Mouse (Mus musculus) limb, embryonic 12.5 days (tissue): ENCODE results near the gene R3hdml. TPM values are rescaled to one million over a fixed set of nuclear protein-coding genes. Genes with fewer than 3 reads are reported as not detected.

Experiments
- ATAC-seq: fragments of 200-750 bp; cut with Nextera tagmentation; 2 replicates; pipeline ENCODE4 v1.8.0; 2017; ENCODE audit warnings: low read depth, moderate TSS enrichment; ENCODE audit not compliant: insufficient number of reproducible peaks, insufficient read depth, low FRiP score, low TSS enrichment
- H3K27ac ChIP-seq: fragments of 300-500 bp; sonication (generic); 2 replicates; pipeline ENCODE4 v1.5.1; 2016; ENCODE audit warnings: mild to moderate bottlenecking, moderate library complexity
- H3K27me3 ChIP-seq: fragments of 300-500 bp; sonication (generic); 2 replicates; pipeline ENCODE4 v1.6.1; 2016; ENCODE audit warnings: mild to moderate bottlenecking, moderate library complexity
- H3K36me3 ChIP-seq: fragments of 300-500 bp; sonication (generic); 2 replicates; pipeline ENCODE4 v1.6.1; 2016; ENCODE audit warnings: mild to moderate bottlenecking, moderate library complexity
- H3K4me1 ChIP-seq: fragments of 300-500 bp; sonication (generic); replicated peaks from 2 replicates; pipeline ENCODE4 v1.6.1; 2016
- H3K4me2 ChIP-seq: fragments of 300-500 bp; sonication (generic); 2 replicates; pipeline ENCODE4 v1.6.1; 2016; ENCODE audit warnings: mild to moderate bottlenecking, moderate library complexity
- H3K4me3 ChIP-seq: fragments of 300-500 bp; sonication (generic); replicated peaks from 2 replicates; pipeline ENCODE4 v1.5.1; 2016; ENCODE audit warnings: mild to moderate bottlenecking
- H3K9ac ChIP-seq: fragments of 300-500 bp; sonication (generic); replicated peaks from 2 replicates; pipeline ENCODE4 v1.6.1; 2016; ENCODE audit warnings: mild to moderate bottlenecking, moderate library complexity
- H3K9me3 ChIP-seq: fragments of 300-500 bp; sonication (generic); 2 replicates; pipeline ENCODE4 v1.6.1; 2016; ENCODE audit warnings: mild to moderate bottlenecking, moderate library complexity
- WGBS: fragments of 180-500 bp; shearing (Covaris S2); methylation state at CpG from one replicate; pipeline ENCODE4 v1.1.7; 2016; 5-methylcytosine and 5-hydroxymethylcytosine counted together
- polyA plus RNA-seq: library from polyadenylated mRNA; unstranded; fragments of >200 nt; fragmentation: Nextera tagmentation; extraction: Ambion mirVana; gene quantifications from 2 replicates; pipeline ENCODE4 v1.2.1, GENCODE M21; 2016

The R3hdml gene
- polyA plus RNA-seq, 1 experiment from 2014 or later: not detected

GRCm38 (mm10) chr2:163472466-163472851 lies 19.7 kb upstream of the R3hdml start, which contains the start of gene Fitm2:
Gene Fitm2, minus strand, starts transcription at chr2:163472629.
- peak; percentile 92 for ATAC-seq
- no peaks in the 10 kb centered on the region for H3K9me3 ChIP-seq
- WGBS: under 1% methylated on average over 30 of the region's 30 CpGs
- peak within 1 kb of the TSS; percentile 79 for H3K9ac ChIP-seq
- H3K4me3 ChIP-seq: peak within 1 kb of the TSS; percentile 79
- no peaks in the 10 kb centered on the region for H3K27me3 ChIP-seq
- H3K4me1 ChIP-seq: peaks cover 10% of the 10 kb centered on the region
- no peak within 1 kb of the TSS for H3K27ac ChIP-seq
- peak within 1 kb of the TSS; percentile 81 for H3K4me2 ChIP-seq
- peaks cover 24% of the 10 kb centered on the region for H3K36me3 ChIP-seq

GRCm38 (mm10) chr2:163480191-163480825 lies 11.8 kb upstream of the R3hdml start:
- peaks cover 9% of the 10 kb centered on the region; the same call in 1 of the 2 replicates for H3K4me1 ChIP-seq
- WGBS: 50% methylated on average over 18 of the region's 18 CpGs

GRCm38 (mm10) chr2:163481539-163482029 lies 10.5 kb upstream of the R3hdml start:
- 2% methylated on average over 21 of the region's 21 CpGs for WGBS
- Histone ChIP-seq H3K27ac (no peak overlapping the region), H3K4me3 (peak overlapping the region; percentile 30), H3K9ac (peak overlapping the region; percentile 31; the same call in 1 of the 2 replicates), H3K4me1 (peaks cover 9% of the 10 kb centered on the region; the same call in 1 of the 2 replicates), H3K36me3 (no peaks in the 10 kb centered on the region), H3K4me2 (peak overlapping the region; percentile 60), H3K27me3 (peaks cover 29% of the 10 kb centered on the region), H3K9me3 (no peaks in the 10 kb centered on the region)
- ATAC-seq: 0 out of 2 replicates have a peak, but pooled peaks have one; percentile 52

More at GRCm38 (mm10) chr2:163480191-163480825, 11.8 kb upstream of the R3hdml start:
- H3K27me3 ChIP-seq: peaks cover 29% of the 10 kb centered on the region
- ATAC-seq: no peak
- H3K36me3 ChIP-seq: no peaks in the 10 kb centered on the region
- no peak overlapping the region for H3K27ac ChIP-seq
- no peaks in the 10 kb centered on the region for H3K9me3 ChIP-seq
- H3K4me2 ChIP-seq: no peak overlapping the region
- H3K9ac ChIP-seq: no peak overlapping the region
- no peak overlapping the region for H3K4me3 ChIP-seq

GRCm38 (mm10) chr2:163487360-163487759 lies 4.8 kb upstream of the R3hdml start:
- no peaks in the 10 kb centered on the region for H3K4me1 ChIP-seq
- no peak overlapping the region for H3K27ac ChIP-seq
- H3K36me3 ChIP-seq: no peaks in the 10 kb centered on the region
- no peaks in the 10 kb centered on the region for H3K9me3 ChIP-seq
- no peak overlapping the region for H3K9ac ChIP-seq
- H3K27me3 ChIP-seq: peaks cover 7% of the 10 kb centered on the region
- no peak overlapping the region for H3K4me2 ChIP-seq
- no peak overlapping the region for H3K4me3 ChIP-seq
- ATAC-seq: no peak
- 93% methylated on average over 3 of the region's 3 CpGs for WGBS

GRCm38 (mm10) chr2:163489725-163490291 lies 2.3 kb upstream of the R3hdml start:
- ATAC-seq: no peak
- Histone ChIP-seq H3K36me3 (no peaks in the 10 kb centered on the region), H3K9ac (no peak overlapping the region), H3K27ac (no peak overlapping the region), H3K4me2 (no peak overlapping the region), H3K9me3 (no peaks in the 10 kb centered on the region), H3K4me1 (no peaks in the 10 kb centered on the region), H3K27me3 (peaks cover 13% of the 10 kb centered on the region), H3K4me3 (no peak overlapping the region)
- 67% methylated on average over 5 of the region's 5 CpGs for WGBS

- H3K4me1 ChIP-seq: no peaks in the 10 kb centered on the region
- H3K9me3 ChIP-seq: no peaks in the 10 kb centered on the region
- no peak for ATAC-seq
- H3K27ac ChIP-seq: no peak overlapping the region
- H3K9ac ChIP-seq: no peak overlapping the region
- H3K27me3 ChIP-seq: peaks cover 13% of the 10 kb centered on the region
- H3K4me3 ChIP-seq: no peak overlapping the region
- no peak overlapping the region for H3K4me2 ChIP-seq
- no peaks in the 10 kb centered on the region for H3K36me3 ChIP-seq
- 91% methylated on average over 17 of the region's 17 CpGs for WGBS
Measured at GRCm38 (mm10) chr2:163490656-163491055, 1.5 kb upstream of the R3hdml start.

- Histone ChIP-seq H3K36me3 (no peaks in the 10 kb centered on the region), H3K9me3 (no peaks in the 10 kb centered on the region), H3K4me1 (no peaks in the 10 kb centered on the region), H3K27me3 (peaks cover 13% of the 10 kb centered on the region), H3K4me3 (no peak overlapping the region), H3K4me2 (no peak overlapping the region), H3K9ac (no peak overlapping the region), H3K27ac (no peak overlapping the region)
- ATAC-seq: no peak
- WGBS: 64% methylated on average over 7 of the region's 7 CpGs
Measured at GRCm38 (mm10) chr2:163491351-163491750, 767 bp upstream of the R3hdml start.

GRCm38 (mm10) chr2:163493031-163493430 lies 913 bp downstream of the R3hdml start:
- H3K27ac ChIP-seq: no peak overlapping the region
- H3K36me3 ChIP-seq: no peaks in the 10 kb centered on the region
- H3K27me3 ChIP-seq: peaks cover 13% of the 10 kb centered on the region
- no peaks in the 10 kb centered on the region for H3K4me1 ChIP-seq
- H3K9ac ChIP-seq: no peak overlapping the region
- H3K9me3 ChIP-seq: no peaks in the 10 kb centered on the region
- ATAC-seq: no peak
- H3K4me3 ChIP-seq: no peak overlapping the region
- H3K4me2 ChIP-seq: no peak overlapping the region
- 47% methylated on average over 5 of the region's 5 CpGs for WGBS

GRCm38 (mm10) chr2:163493976-163494375 lies 1.9 kb downstream of the R3hdml start:
- H3K27me3 ChIP-seq: peaks cover 13% of the 10 kb centered on the region
- no peak overlapping the region for H3K4me2 ChIP-seq
- H3K4me1 ChIP-seq: no peaks in the 10 kb centered on the region
- H3K4me3 ChIP-seq: no peak overlapping the region
- H3K9me3 ChIP-seq: no peaks in the 10 kb centered on the region
- no peaks in the 10 kb centered on the region for H3K36me3 ChIP-seq
- H3K9ac ChIP-seq: no peak overlapping the region
- H3K27ac ChIP-seq: no peak overlapping the region
- WGBS: 59% methylated on average over 5 of the region's 5 CpGs
- no peak for ATAC-seq

GRCm38 (mm10) chr2:163494456-163494855 lies 2.3 kb downstream of the R3hdml start:
- WGBS: 42% methylated on average over 6 of the region's 6 CpGs
- ATAC-seq: no peak
- Histone ChIP-seq H3K9me3 (no peaks in the 10 kb centered on the region), H3K4me3 (no peak overlapping the region), H3K27ac (no peak overlapping the region), H3K4me1 (no peaks in the 10 kb centered on the region), H3K9ac (no peak overlapping the region), H3K36me3 (no peaks in the 10 kb centered on the region), H3K4me2 (no peak overlapping the region), H3K27me3 (peaks cover 13% of the 10 kb centered on the region)

- H3K9me3 ChIP-seq: no peaks in the 10 kb centered on the region
- H3K27ac ChIP-seq: no peak overlapping the region
- H3K27me3 ChIP-seq: no peaks in the 10 kb centered on the region; the same call in 1 of the 2 replicates
- 72% methylated on average over 2 of the region's 2 CpGs for WGBS
- ATAC-seq: no peak
- H3K9ac ChIP-seq: no peak overlapping the region
- H3K4me3 ChIP-seq: no peak overlapping the region
- no peak overlapping the region for H3K4me2 ChIP-seq
- H3K36me3 ChIP-seq: no peaks in the 10 kb centered on the region
- H3K4me1 ChIP-seq: no peaks in the 10 kb centered on the region
Measured at GRCm38 (mm10) chr2:163502219-163502618, 10.1 kb downstream of the R3hdml start.
